Mouse (Mus musculus) intestine, postnatal 0 days (tissue): ENCODE measurements at regions not wholly inside any gene's neighbourhood (a gene's known extent, or its start where the extent isn't known, plus 50 kb on each side); places are given as distances from the start of the nearest gene placed in this dataset.

Experiments used
- ATAC-seq: fragments of 200-750 bp; cut with Nextera tagmentation; 2 replicates; pipeline ENCODE4 v1.8.0; 2017; ENCODE audit warnings: mild to moderate bottlenecking, moderate TSS enrichment, moderate library complexity
- H3K27ac ChIP-seq: fragments of 300-500 bp; sonication (generic); 2 replicates; pipeline ENCODE4 v1.5.1; 2014; ENCODE audit warnings: mild to moderate bottlenecking, low read depth, low read length, moderate library complexity
- H3K27me3 ChIP-seq: fragments of 300-500 bp; sonication (generic); replicated peaks from 2 replicates; pipeline ENCODE4 v1.6.1; 2014; ENCODE audit warnings: low read length, mixed read lengths; ENCODE audit not compliant: control insufficient read depth, insufficient read depth
- H3K36me3 ChIP-seq: fragments of 300-500 bp; sonication (generic); 2 replicates; pipeline ENCODE4 v1.6.1; 2014; ENCODE audit warnings: mild to moderate bottlenecking, moderate library complexity; ENCODE audit not compliant: control insufficient read depth, insufficient read depth
- H3K4me1 ChIP-seq: fragments of 300-500 bp; sonication (generic); replicated peaks from 2 replicates; pipeline ENCODE4 v1.6.1; 2014; ENCODE audit warnings: antibody characterized with exemption, low read length, mixed read lengths; ENCODE audit not compliant: control insufficient read depth, insufficient read depth
- H3K4me2 ChIP-seq: fragments of 300-500 bp; sonication (generic); replicated peaks from 2 replicates; pipeline ENCODE4 v1.6.1; 2014; ENCODE audit warnings: low read depth, mild to moderate bottlenecking, moderate library complexity
- H3K4me3 ChIP-seq: fragments of 300-500 bp; sonication (generic); 2 replicates; pipeline ENCODE4 v1.5.1; 2014; ENCODE audit warnings: low read depth, low read length
- H3K9ac ChIP-seq: fragments of 300-500 bp; sonication (generic); 2 replicates; pipeline ENCODE4 v1.6.1; 2014; ENCODE audit warnings: mild to moderate bottlenecking, low read depth, low read length
- H3K9me3 ChIP-seq: fragments of 300-500 bp; sonication (generic); 2 replicates; pipeline ENCODE4 v1.6.1; 2016; ENCODE audit warnings: mixed run types; ENCODE audit not compliant: control insufficient read depth
- CTCF ChIP-seq: sonication (generic); IDR thresholded peaks from 2 replicates; pipeline ENCODE4 v1.5.1; 2016; ENCODE audit warnings: low read depth, mild to moderate bottlenecking, control low read depth, antibody characterized with exemption, moderate library complexity
- WGBS: fragments of 180-500 bp; shearing (Covaris S2); extraction: QIAGEN DNeasy Blood & Tissue Kit; methylation state at CpG from one replicate; pipeline ENCODE4 v1.1.7; 2014; 5-methylcytosine and 5-hydroxymethylcytosine counted together

GRCm38 (mm10) chr1:168685147-168685546, 253.1 kb upstream of the Pbx1 start:
- H3K4me2 ChIP-seq = no peak overlapping the region
- no peaks in the 10 kb centered on the region for H3K4me1 ChIP-seq
- 56% methylated on average over 2 of the region's 2 CpGs for WGBS
- no peak for TF ChIP-seq CTCF
- H3K36me3 ChIP-seq = no peaks in the 10 kb centered on the region
- no peak for ATAC-seq
- no peak overlapping the region for H3K4me3 ChIP-seq
- no peaks in the 10 kb centered on the region for H3K9me3 ChIP-seq
- H3K27ac ChIP-seq = no peak overlapping the region
- H3K27me3 ChIP-seq = no peaks in the 10 kb centered on the region
- H3K9ac ChIP-seq = no peak overlapping the region

- ATAC-seq = no peak
- TF ChIP-seq CTCF = no peak
Observed at GRCm38 (mm10) chr1:168681685-168682491, 249.8 kb upstream of the Pbx1 start.

GRCm38 (mm10) chr1:168680674-168681073, 248.6 kb upstream of the Pbx1 start:
- no peak overlapping the region for H3K9ac ChIP-seq
- ATAC-seq = no peak
- H3K36me3 ChIP-seq = no peaks in the 10 kb centered on the region
- no peaks in the 10 kb centered on the region for H3K4me1 ChIP-seq
- WGBS = 86% methylated on average over 3 of the region's 3 CpGs
- H3K4me3 ChIP-seq = no peak overlapping the region
- no peak for TF ChIP-seq CTCF
- no peak overlapping the region for H3K4me2 ChIP-seq
- no peaks in the 10 kb centered on the region for H3K27me3 ChIP-seq
- no peaks in the 10 kb centered on the region for H3K9me3 ChIP-seq
- no peak overlapping the region for H3K27ac ChIP-seq

More at GRCm38 (mm10) chr1:168681685-168682491, 249.8 kb upstream of the Pbx1 start:
- H3K9ac ChIP-seq = no peak overlapping the region
- no peak overlapping the region for H3K4me2 ChIP-seq
- H3K27me3 ChIP-seq = no peaks in the 10 kb centered on the region
- H3K4me3 ChIP-seq = no peak overlapping the region
- no peaks in the 10 kb centered on the region for H3K36me3 ChIP-seq
- 78% methylated on average over 6 of the region's 6 CpGs for WGBS
- H3K4me1 ChIP-seq = no peaks in the 10 kb centered on the region
- H3K9me3 ChIP-seq = no peaks in the 10 kb centered on the region
- H3K27ac ChIP-seq = no peak overlapping the region

GRCm38 (mm10) chr1:168676418-168677413, 244.6 kb upstream of the Pbx1 start:
- ATAC-seq = no peak
- Histone ChIP-seq H3K4me1 (no peaks in the 10 kb centered on the region), H3K27me3 (no peaks in the 10 kb centered on the region), H3K9me3 (no peaks in the 10 kb centered on the region), H3K4me2 (0 out of 2 replicates have a peak overlapping the region, but pooled peaks have one; percentile 27), H3K27ac (no peak overlapping the region), H3K36me3 (no peaks in the 10 kb centered on the region), H3K9ac (no peak overlapping the region), H3K4me3 (no peak overlapping the region)
- 62% methylated on average over 29 of the region's 29 CpGs for WGBS
- TF ChIP-seq CTCF = no peak

- H3K9ac ChIP-seq = no peak overlapping the region
- H3K36me3 ChIP-seq = no peaks in the 10 kb centered on the region
- WGBS = 76% methylated on average over 10 of the region's 10 CpGs
- ATAC-seq = no peak
- H3K4me2 ChIP-seq = no peak overlapping the region
- TF ChIP-seq CTCF = no peak
- H3K27ac ChIP-seq = no peak overlapping the region
- H3K4me1 ChIP-seq = no peaks in the 10 kb centered on the region
- no peaks in the 10 kb centered on the region for H3K27me3 ChIP-seq
- H3K9me3 ChIP-seq = no peaks in the 10 kb centered on the region
- no peak overlapping the region for H3K4me3 ChIP-seq
Observed at GRCm38 (mm10) chr1:168675741-168676140, 243.7 kb upstream of the Pbx1 start.

- no peak overlapping the region for H3K4me2 ChIP-seq
- ATAC-seq = no peak
- no peaks in the 10 kb centered on the region for H3K27me3 ChIP-seq
- WGBS = 75% methylated on average over 11 of the region's 11 CpGs
- H3K27ac ChIP-seq = no peak overlapping the region
- no peak overlapping the region for H3K4me3 ChIP-seq
- H3K4me1 ChIP-seq = no peaks in the 10 kb centered on the region
- H3K9me3 ChIP-seq = no peaks in the 10 kb centered on the region
- H3K36me3 ChIP-seq = no peaks in the 10 kb centered on the region
- peak; percentile 19; the same call in 1 of the 2 replicates for TF ChIP-seq CTCF
- H3K9ac ChIP-seq = no peak overlapping the region
Observed at GRCm38 (mm10) chr1:168662755-168663284, 230.8 kb upstream of the Pbx1 start.
